Comparison of ENCODE assay signal across 10 mouse cellular contexts in the genomic region with DNA sequence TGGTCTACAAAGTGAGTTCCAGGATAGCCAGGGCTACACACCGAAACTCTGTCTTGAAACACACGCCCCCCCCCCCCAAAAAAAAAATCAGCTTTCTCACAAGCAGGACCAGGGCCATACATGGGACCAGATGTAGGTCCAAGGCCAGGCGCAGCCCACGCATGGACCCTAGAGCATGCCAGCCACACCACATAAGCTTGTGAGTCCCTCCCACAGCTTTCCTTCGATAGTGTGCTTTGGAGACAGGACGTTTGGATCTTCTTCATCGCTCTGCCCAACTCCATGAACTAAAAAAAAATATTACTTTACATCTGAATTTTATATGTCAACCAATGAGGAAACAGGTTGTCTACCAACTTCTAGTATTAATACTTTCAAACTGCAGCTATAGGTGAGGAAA. TPM values are rescaled to one million over a fixed set of nuclear protein-coding genes. Genes with fewer than 3 reads are reported as not detected.
DNase-seq lines count a peak whose midpoint lies in the region; ATAC-seq and TF ChIP-seq lines count a peak whose summit lies in the region.
"Had no signal": no experiment of that assay in that cellular context is flagged by ENCODE, and none has a peak within 500 bp of the region (broad histone marks: within the 10 kb centered on the region; RNA-seq: fewer than 3 reads in every experiment).

No protein-coding gene starts in this region.

- 79% methylated on average over 7 of the region's 7 CpGs for WGBS in intestine, embryonic 14.5 days
- 81% methylated on average over 7 of the region's 7 CpGs for WGBS in intestine, postnatal 0 days
- 78% methylated on average over 7 of the region's 7 CpGs for WGBS in embryonic facial prominence, embryonic 12.5 days
- WGBS in hindbrain, embryonic 14.5 days, result 79% methylated on average over 7 of the region's 7 CpGs
- 86% methylated on average over 6 of the region's 7 CpGs for WGBS in midbrain, embryonic 14.5 days

- H3K4me1 ChIP-seq in intestine, embryonic 14.5 days (replicated peaks; ENCODE audit: control insufficient read depth, insufficient read depth, low read length), result peaks cover 33% of the 10 kb centered on the region
- 0 out of 2 replicates have a peak, but pooled peaks cover 3% of the 10 kb centered on the region for H3K4me1 ChIP-seq in intestine, postnatal 0 days (replicated peaks; ENCODE audit: control insufficient read depth, insufficient read depth, low read length)
- peaks cover 28% of the 10 kb centered on the region for H3K4me1 ChIP-seq in embryonic facial prominence, embryonic 12.5 days
- peaks cover 34% of the 10 kb centered on the region for H3K4me1 ChIP-seq in hindbrain, embryonic 14.5 days (replicated peaks; ENCODE audit: control insufficient read depth, insufficient read depth, low read length)
- peaks cover 26% of the 10 kb centered on the region for H3K4me1 ChIP-seq in midbrain, embryonic 14.5 days (ENCODE audit: control insufficient read depth, insufficient read depth, low read length)

- no peak overlapping the region for H3K9ac ChIP-seq in intestine, embryonic 14.5 days (ENCODE audit: low read length)
- no peak overlapping the region for H3K9ac ChIP-seq in intestine, postnatal 0 days (ENCODE audit: low read depth, low read length)
- H3K9ac ChIP-seq in embryonic facial prominence, embryonic 12.5 days, result no peak overlapping the region
- no peak overlapping the region for H3K9ac ChIP-seq in hindbrain, embryonic 14.5 days
- 0 out of 2 replicates have a peak overlapping the region, but pooled peaks have one; percentile 73 for H3K9ac ChIP-seq in midbrain, embryonic 14.5 days (replicated peaks; ENCODE audit: low read length)

- H3K4me3 ChIP-seq in intestine, embryonic 14.5 days (ENCODE audit: low read depth, low read length), result no peak overlapping the region
- no peak overlapping the region for H3K4me3 ChIP-seq in intestine, postnatal 0 days (ENCODE audit: low read depth, low read length)
- H3K4me3 ChIP-seq in embryonic facial prominence, embryonic 12.5 days, result no peak overlapping the region
- H3K4me3 ChIP-seq in hindbrain, embryonic 14.5 days (replicated peaks; ENCODE audit: low read length), result no peak overlapping the region
- H3K4me3 ChIP-seq in midbrain, embryonic 14.5 days (replicated peaks; ENCODE audit: low read depth, low read length), result no peak overlapping the region

- no peaks in the 10 kb centered on the region for H3K36me3 ChIP-seq in intestine, embryonic 14.5 days (ENCODE audit: control insufficient read depth, insufficient read depth, low read length)
- no peaks in the 10 kb centered on the region for H3K36me3 ChIP-seq in intestine, postnatal 0 days (ENCODE audit: control insufficient read depth, insufficient read depth)
- H3K36me3 ChIP-seq in embryonic facial prominence, embryonic 12.5 days, result no peaks in the 10 kb centered on the region
- H3K36me3 ChIP-seq in hindbrain, embryonic 14.5 days (replicated peaks; ENCODE audit: control insufficient read depth, insufficient read depth), result no peaks in the 10 kb centered on the region
- no peaks in the 10 kb centered on the region for H3K36me3 ChIP-seq in midbrain, embryonic 14.5 days (ENCODE audit: control insufficient read depth, insufficient read depth, low read length)
- H3K36me3 ChIP-seq: G1E had no signal

- H3K4me2 ChIP-seq in intestine, embryonic 14.5 days (ENCODE audit: low read length), result no peak overlapping the region
- H3K4me2 ChIP-seq in intestine, postnatal 0 days (replicated peaks; ENCODE audit: low read depth), result no peak overlapping the region
- H3K4me2 ChIP-seq in embryonic facial prominence, embryonic 12.5 days (replicated peaks), result no peak overlapping the region
- peak overlapping the region; percentile 91; the same call in 1 of the 2 replicates for H3K4me2 ChIP-seq in hindbrain, embryonic 14.5 days (replicated peaks)
- H3K4me2 ChIP-seq in midbrain, embryonic 14.5 days (ENCODE audit: low read length), result 0 out of 2 replicates have a peak overlapping the region, but pooled peaks have one; percentile 77

- H3K27ac ChIP-seq in intestine, embryonic 14.5 days (ENCODE audit: low read depth), result peak overlapping the region; percentile 99
- H3K27ac ChIP-seq in intestine, postnatal 0 days (ENCODE audit: low read depth, low read length), result no peak overlapping the region
- peak overlapping the region; percentile 95 for H3K27ac ChIP-seq in embryonic facial prominence, embryonic 12.5 days
- H3K27ac ChIP-seq in hindbrain, embryonic 14.5 days, result peak overlapping the region; percentile 99
- H3K27ac ChIP-seq in midbrain, embryonic 14.5 days (replicated peaks; ENCODE audit: low read depth, low read length), result peak overlapping the region; percentile 98

- DNase-seq in intestine, embryonic 14.5 days (ENCODE audit: low spot score), result no peak
- no peak for DNase-seq in hindbrain, embryonic 14.5 days (ENCODE audit: low spot score)
- no peak for DNase-seq in midbrain, embryonic 14.5 days
- no peak for DNase-seq in left cerebral cortex, adult 11 months (ENCODE audit: low spot score)
- no peak for DNase-seq in spleen, adult 18-20 months
- no peak for DNase-seq in layer of hippocampus, postnatal 14 days (ENCODE audit: low spot score in 2 of 2)

- TF ChIP-seq CTCF in intestine, postnatal 0 days (IDR thresholded peaks at IDR 0.05; ENCODE audit: low read depth), result no peak

- no peak for ATAC-seq in intestine, embryonic 14.5 days (replicated peaks; ENCODE audit: low FRiP score, low TSS enrichment, low read depth)
- ATAC-seq in intestine, postnatal 0 days, result no peak
- no peak for ATAC-seq in embryonic facial prominence, embryonic 12.5 days (ENCODE audit: insufficient number of reproducible peaks, insufficient read depth, low FRiP score, low TSS enrichment)
- ATAC-seq in hindbrain, embryonic 14.5 days (ENCODE audit: low FRiP score), result no peak
- no peak for ATAC-seq in midbrain, embryonic 14.5 days (ENCODE audit: low FRiP score, low TSS enrichment)

- no peaks in the 10 kb centered on the region for H3K27me3 ChIP-seq in intestine, embryonic 14.5 days (replicated peaks; ENCODE audit: control insufficient read depth, insufficient read depth, low read length)
- no peaks in the 10 kb centered on the region for H3K27me3 ChIP-seq in intestine, postnatal 0 days (replicated peaks; ENCODE audit: control insufficient read depth, insufficient read depth, low read length)
- H3K27me3 ChIP-seq in embryonic facial prominence, embryonic 12.5 days, result no peaks in the 10 kb centered on the region
- H3K27me3 ChIP-seq in hindbrain, embryonic 14.5 days (ENCODE audit: control insufficient read depth, insufficient read depth, low read length), result no peaks in the 10 kb centered on the region
- H3K27me3 ChIP-seq in midbrain, embryonic 14.5 days (ENCODE audit: control insufficient read depth, insufficient read depth, low read length), result no peaks in the 10 kb centered on the region

- H3K9me3 ChIP-seq in intestine, embryonic 14.5 days (ENCODE audit: control insufficient read depth, low read length), result no peaks in the 10 kb centered on the region
- H3K9me3 ChIP-seq in intestine, postnatal 0 days (ENCODE audit: control insufficient read depth), result no peaks in the 10 kb centered on the region
- no peaks in the 10 kb centered on the region for H3K9me3 ChIP-seq in embryonic facial prominence, embryonic 12.5 days
- no peaks in the 10 kb centered on the region for H3K9me3 ChIP-seq in hindbrain, embryonic 14.5 days (ENCODE audit: control insufficient read depth, low read length)
- no peaks in the 10 kb centered on the region for H3K9me3 ChIP-seq in midbrain, embryonic 14.5 days (ENCODE audit: control insufficient read depth, low read length)
- H3K9me3 ChIP-seq: G1E had no signal

RNA-seq across cellular contexts. Expression of gene Tex44, which starts 7.2 kb away (rescaled TPM):
- polyA plus RNA-seq in intestine, embryonic 14.5 days (2014; fragmentation: Nextera tagmentation; extraction: Ambion mirVana), result not detected in 2 replicates
- not detected in 2 replicates for polyA plus RNA-seq in intestine, postnatal 0 days (2015; fragmentation: Nextera tagmentation; extraction: Ambion mirVana)
- polyA plus RNA-seq in embryonic facial prominence, embryonic 12.5 days (2016; fragmentation: Nextera tagmentation; extraction: Ambion mirVana), result not detected in 2 replicates
- not detected in 2 replicates for polyA plus RNA-seq in hindbrain, embryonic 14.5 days (2014; fragmentation: Nextera tagmentation; extraction: Ambion mirVana)
- polyA plus RNA-seq in midbrain, embryonic 14.5 days (2014; fragmentation: Nextera tagmentation; extraction: Ambion mirVana), result not detected in 2 replicates
- not detected for total RNA-seq in layer of hippocampus, postnatal 14 days (2021)
- total RNA-seq: neutrophil, adult 5-6 weeks had no signal
- polyA plus RNA-seq: G1E had no signal

RNA-seq across cellular contexts. Expression of gene Nmur1, which starts 7.3 kb away (rescaled TPM):
- not detected in 2 replicates for polyA plus RNA-seq in intestine, embryonic 14.5 days (2014; fragmentation: Nextera tagmentation; extraction: Ambion mirVana)
- 4.3 and 4.5 TPM in 2 replicates for polyA plus RNA-seq in intestine, postnatal 0 days (2015; fragmentation: Nextera tagmentation; extraction: Ambion mirVana)
- polyA plus RNA-seq in embryonic facial prominence, embryonic 12.5 days (2016; fragmentation: Nextera tagmentation; extraction: Ambion mirVana), result not detected in 2 replicates
- polyA plus RNA-seq in hindbrain, embryonic 14.5 days (2014; fragmentation: Nextera tagmentation; extraction: Ambion mirVana), result not detected in 2 replicates
- not detected in 2 replicates for polyA plus RNA-seq in midbrain, embryonic 14.5 days (2014; fragmentation: Nextera tagmentation; extraction: Ambion mirVana)
- not detected for total RNA-seq in layer of hippocampus, postnatal 14 days (2021)
- total RNA-seq: G1E; neutrophil, adult 5-6 weeks had no signal
- polyA plus RNA-seq: G1E had no signal

Comparison
In these comparisons a context has a peak if more than half of its experiments do, and no peak if none do; other contexts are left out.
1. H3K4me2 ChIP-seq: peak in hindbrain, embryonic 14.5 days (single experiment) and midbrain, embryonic 14.5 days (single experiment); none in intestine, embryonic 14.5 days (single experiment), intestine, postnatal 0 days (single experiment) and embryonic facial prominence, embryonic 12.5 days (single experiment).